22 mouse cellular contexts compared by ENCODE assay signal in the genomic region with DNA sequence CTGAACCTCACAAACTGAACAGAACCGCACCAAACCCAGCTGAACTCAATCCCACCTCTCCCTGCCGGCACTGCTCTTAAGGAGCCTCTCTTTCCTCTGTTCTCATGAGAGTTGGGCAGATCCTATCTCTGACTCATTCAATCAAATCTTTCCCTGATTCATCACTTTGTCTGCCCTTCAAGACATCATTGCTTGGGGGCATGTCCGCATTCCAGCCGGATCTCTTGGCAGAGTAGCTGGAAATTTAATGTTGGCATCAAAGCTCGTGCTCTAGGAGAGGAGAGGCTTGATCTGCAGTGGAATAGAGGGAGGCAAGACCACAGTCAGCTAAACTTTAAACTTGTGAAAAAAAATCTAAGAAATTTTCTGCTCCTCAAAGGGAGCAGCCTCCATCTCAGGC.
A peak's percentile ranks its signal among the peaks of the same experiment; 100 is the strongest.
DNase-seq lines count a peak whose midpoint lies in the region; ATAC-seq lines count a peak whose summit lies in the region.
"Had no signal": no experiment of that assay in that cellular context is flagged by ENCODE, and none has a peak within 500 bp of the region (broad histone marks: within the 10 kb centered on the region; RNA-seq: fewer than 3 reads in every experiment).

No protein-coding gene starts in this region.

- DNase-seq in 3T3-L1 (ENCODE audit: low read depth, low spot score) (peak; percentile 99), NIH3T3 (ENCODE audit: low read depth) (peak; percentile 60)
- DNase-seq in Muller cell, postnatal 12 days (ENCODE audit: inconsistent ontology term) = peak; percentile 19
- no peak for DNase-seq in frontal cortex, postnatal 10 days (ENCODE audit: low spot score in 2 of 2)
- DNase-seq in urinary bladder, postnatal 4 days (ENCODE audit: low spot score in 2 of 2) = no peak
- DNase-seq: adrenal gland, adult 2 months; adrenal gland, adult 8-10 months; adrenal gland, postnatal 10 days; adrenal gland, postnatal 14 days; adrenal gland, postnatal 25 days; adrenal gland, postnatal 36 days; B cell, adult 2 months; cerebellum, adult 11 months; cerebellum, adult 11-12 months; cerebellum, adult 18-20 months; cerebellum, adult 2 months; cerebellum, adult 8-10 months; cerebellum, adult 9-10 months; cerebellum, adult 9-11 months had no signal

- no peak for ATAC-seq in CD4-positive, CD25-positive, alpha-beta regulatory T cell, adult 4 months
- ATAC-seq: activated CD4-positive, CD25-positive, alpha-beta regulatory T cell, adult 4 months; Patski had no signal

Comparison
In these comparisons a context has a peak if more than half of its experiments do, and no peak if none do; other contexts are left out.
1. DNase-seq: peak in 3T3-L1 (single experiment), Muller cell, postnatal 12 days (single experiment) and NIH3T3 (single experiment); none in frontal cortex, postnatal 10 days (0 of 2) and urinary bladder, postnatal 4 days (0 of 2).